Mouse (Mus musculus): ENCODE results near the gene Heatr5a.

Heatr5a gene

DNA sequence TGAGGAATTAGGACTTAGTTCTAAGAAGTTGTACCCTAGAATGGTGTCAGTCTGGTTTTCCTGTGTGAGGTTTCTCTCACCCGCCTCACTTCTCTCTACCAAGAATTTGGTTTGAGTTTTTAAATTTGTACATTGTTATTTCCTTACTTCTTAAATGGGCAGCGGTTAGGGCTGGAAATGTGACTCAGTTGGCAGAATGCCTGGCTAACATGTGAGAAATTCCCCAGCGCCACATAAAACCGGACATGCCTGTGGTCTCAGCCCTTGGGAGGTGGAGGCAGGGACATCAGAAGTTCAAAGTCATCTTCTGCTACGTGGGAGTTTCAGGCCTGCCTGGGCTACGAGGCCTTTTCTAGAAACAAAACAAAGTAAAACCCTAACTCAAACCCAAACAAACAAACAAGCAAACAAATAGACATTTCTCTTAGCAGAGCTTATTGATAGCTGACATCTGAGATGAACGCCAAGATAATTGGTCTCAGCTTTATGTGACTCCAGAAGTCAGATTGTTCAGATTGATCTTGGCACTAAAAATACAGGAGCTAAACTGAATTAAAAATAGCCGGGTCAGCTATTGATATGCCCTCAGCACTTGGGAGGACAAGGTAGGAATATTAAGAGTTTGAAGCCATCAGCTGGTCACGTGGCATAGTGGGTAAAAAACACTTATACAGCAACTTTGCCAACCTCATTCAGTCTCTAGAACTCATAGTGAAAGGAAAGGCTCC lies 123.0 kb downstream of the Heatr5a start:
- DNase-seq (ENCODE audit: low spot score in 2 of 2): no peak

DNA sequence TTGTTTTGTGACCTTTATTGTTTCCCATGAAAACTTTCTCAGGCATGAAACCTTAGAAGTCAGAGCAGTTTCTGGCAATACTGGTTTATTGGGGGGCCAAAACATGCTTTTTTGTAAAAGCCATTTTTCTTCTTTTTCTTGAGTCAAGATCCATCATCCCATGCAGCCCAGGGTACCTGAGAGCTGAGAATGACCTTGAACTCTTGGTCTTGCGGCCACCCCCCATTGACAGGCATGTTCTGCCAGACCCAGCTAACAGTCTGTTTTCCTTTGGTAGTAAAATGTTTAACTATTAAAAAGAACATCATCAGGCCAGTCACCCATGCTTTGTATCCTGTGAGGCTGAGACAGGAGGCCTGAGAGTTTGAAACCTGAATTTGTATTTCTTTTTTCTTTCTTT lies 125.9 kb downstream of the Heatr5a start:
- DNase-seq (ENCODE audit: low spot score in 2 of 2): no peak

DNA sequence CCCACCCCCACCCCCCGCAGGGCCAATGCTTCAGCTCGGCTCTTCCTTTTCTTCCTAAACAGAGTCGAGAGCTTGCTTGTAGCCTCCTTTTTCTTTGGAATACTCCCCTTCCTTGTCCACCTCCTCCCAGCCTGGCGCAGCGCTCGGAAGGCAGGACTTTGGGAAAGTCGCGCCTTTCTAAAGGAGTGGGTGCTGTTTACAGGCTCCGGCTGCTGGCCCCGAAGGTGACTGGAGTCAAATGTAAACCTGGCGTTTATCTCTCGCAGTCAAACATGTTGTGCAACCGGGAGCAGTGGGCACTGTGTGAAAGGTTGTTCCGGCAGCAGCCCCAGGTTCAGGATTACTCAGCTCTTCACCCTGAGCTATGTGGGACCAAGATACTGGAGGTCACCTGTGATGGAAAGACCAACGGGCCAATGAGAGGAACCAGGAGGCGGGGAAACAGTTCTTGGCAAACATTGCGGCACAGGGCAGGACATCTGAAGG lies 126.3 kb downstream of the Heatr5a start:
- DNase-seq (ENCODE audit: low spot score in 2 of 2): peak; percentile 79 to 83

DNA sequence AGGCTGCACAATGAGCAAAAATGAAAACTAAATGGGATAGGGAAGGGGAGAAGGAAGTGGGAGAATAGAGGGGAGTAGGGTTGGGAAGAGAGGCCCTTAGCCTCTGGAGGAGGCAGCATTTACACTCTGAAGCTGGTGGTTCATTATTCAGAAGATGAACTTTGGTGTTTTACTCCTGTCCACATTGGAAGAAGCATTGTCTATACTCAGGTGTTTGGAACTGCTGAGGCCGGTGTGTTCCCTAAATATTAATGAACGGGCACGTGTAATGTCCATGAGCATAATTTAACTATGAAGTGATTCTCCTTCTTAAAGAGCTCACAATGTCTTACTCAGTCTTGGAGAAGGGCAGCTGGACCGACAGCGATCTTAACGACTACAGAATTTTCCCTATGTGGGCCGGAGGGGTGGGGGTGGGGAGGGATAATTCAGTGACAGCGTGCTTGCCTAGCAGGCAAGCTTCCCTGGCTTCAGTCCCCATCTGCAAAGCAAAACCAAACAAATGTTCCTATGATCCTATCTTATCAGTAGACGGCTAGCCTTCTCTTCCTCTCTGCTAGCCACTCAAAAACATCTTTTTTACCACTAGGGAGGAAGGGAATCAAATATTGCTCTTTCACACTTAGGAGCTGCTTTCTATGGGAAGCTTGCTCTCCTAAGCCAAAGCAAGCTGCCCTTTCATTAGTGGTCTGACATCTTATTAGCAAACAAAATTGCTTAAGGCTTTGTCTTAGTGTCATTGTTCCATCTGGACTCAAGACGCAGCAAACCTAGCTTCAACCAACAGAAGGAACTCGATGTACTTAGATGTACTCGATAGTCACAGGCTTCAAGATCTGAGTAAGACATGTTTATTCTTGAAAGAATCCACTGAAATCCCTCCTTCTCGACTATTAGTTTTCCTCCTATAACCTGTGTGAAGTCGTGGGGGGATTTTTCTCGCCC lies 127.3 kb downstream of the Heatr5a start:
- DNase-seq (ENCODE audit: low spot score in 2 of 2): no peak

DNA sequence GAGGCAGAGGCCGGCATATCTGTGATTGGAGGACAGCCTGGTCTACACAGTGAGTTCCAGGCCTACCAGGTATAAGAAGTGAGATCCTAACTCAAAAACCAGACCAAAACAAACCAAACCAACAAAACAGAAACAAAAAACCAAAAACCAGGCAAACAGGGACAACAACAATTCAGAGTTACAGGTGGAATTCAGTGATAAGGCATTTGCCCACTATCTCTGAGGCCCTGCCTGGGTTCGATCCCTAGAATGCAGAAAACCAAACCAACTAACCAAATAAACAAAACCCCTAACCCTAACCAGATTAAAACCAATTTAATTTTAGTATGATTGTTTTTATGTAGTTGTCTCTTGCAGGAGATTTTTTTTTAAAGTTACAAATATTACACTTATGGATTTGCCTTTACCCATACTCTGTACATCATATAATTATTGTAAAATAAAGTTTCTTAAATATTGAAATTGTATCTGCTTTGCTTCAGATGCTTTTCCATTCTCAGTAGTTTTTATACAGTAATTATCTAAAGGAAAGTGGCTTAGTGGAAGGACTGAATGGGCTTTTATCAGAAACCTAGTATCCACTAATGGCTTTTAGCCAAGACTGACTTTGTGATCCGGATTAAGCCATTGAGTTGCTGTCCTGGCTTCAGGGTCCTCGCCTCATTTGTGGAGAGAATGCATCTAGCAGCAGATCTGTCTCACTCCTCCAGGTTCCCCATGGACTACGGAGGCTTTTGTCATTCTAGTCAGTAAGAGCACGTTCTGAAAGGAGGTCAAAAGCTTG lies 128.8 kb downstream of the Heatr5a start:
- DNase-seq (ENCODE audit: low spot score in 2 of 2): no peak

DNA sequence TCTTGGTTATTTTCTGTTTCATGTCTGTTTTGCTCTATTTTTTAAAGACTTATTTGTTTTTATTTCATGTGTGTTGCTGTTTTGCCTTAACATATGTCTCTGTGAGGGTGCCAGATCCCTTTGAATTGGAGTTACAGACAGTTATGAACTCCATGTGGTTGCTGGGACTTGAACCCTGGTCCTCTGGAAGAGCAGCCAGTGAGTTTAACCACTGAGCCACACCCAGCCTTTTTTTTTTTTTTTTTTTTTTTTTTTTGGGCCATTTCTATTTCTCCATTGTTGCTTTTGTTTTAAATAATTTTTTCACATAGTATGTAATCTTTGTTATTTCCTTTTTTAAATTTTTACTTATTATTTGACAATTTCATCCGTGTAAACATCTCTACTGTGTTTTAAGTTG lies 131.3 kb downstream of the Heatr5a start:
- no peak for DNase-seq (ENCODE audit: low spot score in 2 of 2)

DNA sequence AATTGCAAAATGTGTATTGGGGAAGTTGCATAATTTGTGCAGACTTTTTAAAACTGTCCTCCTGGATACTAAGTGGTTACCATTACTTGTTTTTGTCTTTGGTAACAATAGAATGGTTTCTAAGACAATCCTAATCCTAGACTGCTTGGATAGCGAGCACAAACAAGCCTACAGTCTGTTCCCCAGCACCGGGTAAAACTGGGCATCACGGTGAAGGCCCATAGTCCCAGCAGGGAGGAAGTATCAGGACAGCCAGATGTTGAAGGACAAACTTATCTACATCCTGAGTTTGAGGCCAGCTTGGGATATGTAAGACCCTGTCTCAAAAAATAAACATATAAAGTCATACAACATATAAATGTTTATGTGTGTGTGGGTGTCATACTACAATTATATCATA lies 135.9 kb downstream of the Heatr5a start:
- no peak for DNase-seq (ENCODE audit: low spot score in 2 of 2)

DNA sequence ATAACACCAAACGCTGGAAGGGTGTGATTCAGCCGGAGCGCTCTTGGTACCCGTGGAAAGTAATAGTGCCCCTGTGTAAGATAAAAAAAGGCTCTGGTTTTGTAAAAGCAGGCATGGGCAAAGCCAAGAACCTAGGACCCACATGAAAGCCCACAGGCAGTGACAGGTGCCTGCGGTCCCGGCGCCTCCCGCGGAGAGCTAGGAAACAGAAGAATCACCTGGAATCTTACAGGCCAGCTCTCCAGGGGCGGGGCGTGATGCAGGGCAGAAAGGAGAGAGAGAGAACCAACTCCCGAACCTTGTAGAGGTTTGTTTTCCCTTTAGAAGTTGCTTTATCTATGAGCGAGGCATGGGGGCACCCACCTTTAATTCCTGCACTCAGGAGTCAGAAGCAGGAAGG lies 139.2 kb downstream of the Heatr5a start:
- no peak for DNase-seq (ENCODE audit: low spot score in 2 of 2)

DNA sequence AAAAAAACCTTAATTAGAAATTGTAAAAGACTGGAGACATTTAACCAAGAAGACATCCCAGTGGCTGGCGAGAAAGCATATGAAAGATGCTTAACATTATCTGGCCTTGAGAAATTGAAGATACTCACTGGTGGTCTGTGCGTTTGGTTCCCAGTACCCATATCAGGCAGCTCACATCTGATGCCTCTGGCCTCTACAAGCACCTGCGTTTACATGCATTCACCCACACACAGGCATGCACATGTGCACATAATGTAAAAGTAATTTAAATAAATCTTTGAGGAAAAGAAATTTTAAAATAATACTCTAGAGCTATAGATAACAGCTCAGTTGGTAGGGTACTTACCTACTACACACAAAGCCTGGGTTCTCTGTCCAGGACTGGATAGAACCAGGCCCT lies 139.8 kb downstream of the Heatr5a start:
- no peak for DNase-seq (ENCODE audit: low spot score in 2 of 2)

DNA sequence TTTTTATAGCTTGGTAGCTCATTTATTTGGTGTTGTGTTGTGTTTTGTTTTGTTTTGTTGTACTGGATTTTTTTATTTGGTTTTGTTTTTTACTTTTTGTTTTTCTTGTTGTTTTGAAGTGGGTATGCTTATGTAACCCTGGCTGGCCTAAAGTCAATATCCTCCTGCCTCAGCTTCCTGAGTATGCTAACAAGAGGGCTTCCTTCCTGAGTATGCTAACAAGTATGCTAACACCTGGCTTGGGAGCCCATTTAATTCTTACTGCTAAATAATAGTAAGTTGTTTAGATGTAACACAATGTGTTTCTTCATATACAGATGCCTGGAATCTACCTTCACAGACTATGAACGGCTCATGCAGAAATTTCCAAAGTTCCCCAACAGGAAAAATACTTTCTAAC lies 140.4 kb downstream of the Heatr5a start:
- no peak for DNase-seq (ENCODE audit: low spot score in 2 of 2)

DNA sequence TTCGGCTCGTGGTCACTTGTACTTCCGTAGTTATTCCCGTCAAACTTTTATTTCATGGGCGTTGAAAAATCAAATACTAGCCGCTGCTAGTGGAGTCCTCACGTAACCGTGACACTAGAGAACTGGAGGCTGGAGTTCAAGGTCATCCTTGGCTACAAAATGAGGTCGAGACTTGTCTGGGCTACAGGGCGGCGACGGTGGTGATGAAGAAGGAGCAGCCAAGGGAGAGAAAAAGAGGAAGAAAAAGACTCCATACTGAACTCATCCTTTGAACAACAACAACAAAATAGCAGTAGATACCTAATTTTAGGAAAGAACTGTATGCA lies 141.1 kb downstream of the Heatr5a start:
- DNase-seq (ENCODE audit: low spot score in 2 of 2): no peak

DNA sequence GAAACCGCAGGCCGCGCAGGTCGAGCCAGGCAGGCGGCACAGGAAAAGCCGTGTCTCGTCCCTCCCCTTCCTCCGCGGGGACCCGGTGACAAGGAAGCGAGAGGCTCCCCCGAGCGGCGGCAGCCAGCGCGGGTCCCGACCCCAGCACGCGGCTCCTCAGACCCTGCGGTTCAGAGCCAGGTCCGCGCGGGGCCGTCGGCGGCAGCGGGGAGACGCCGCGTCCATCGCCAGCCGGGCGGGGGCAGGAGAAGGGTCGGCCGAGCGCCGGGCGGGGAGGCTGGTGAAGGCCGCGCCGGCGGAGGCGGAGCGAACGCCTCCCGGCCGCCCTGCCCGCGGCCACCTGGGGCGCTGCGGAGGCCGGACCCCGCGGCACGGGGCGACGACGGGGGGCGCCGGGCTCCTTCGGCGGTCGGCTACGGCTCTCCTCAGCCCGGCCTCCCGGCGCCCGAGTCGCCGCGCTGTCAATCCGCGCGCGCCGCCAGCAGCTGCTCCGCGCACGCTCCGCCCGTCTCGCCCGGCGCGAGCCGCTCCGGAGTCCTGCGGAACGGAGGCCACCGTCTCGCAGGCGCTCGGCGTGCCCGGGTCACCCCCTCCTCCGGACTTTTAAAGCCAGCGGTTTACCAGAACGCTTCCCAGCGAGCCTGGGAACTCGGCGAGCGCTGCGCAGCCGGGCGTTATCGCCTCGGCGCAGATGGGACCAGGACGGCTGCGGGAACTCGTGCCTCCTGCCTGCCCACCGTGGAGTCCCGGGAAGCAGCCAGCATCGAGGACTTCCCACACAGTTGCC lies 141.6 kb downstream of the Heatr5a start, which contains the start of gene Hectd1:
Gene Hectd1, minus strand, starts transcription at position 247 of the 787 bp plus-strand sequence.
- DNase-seq (ENCODE audit: low spot score in 2 of 2): peak; percentile 71 to 83

DNA sequence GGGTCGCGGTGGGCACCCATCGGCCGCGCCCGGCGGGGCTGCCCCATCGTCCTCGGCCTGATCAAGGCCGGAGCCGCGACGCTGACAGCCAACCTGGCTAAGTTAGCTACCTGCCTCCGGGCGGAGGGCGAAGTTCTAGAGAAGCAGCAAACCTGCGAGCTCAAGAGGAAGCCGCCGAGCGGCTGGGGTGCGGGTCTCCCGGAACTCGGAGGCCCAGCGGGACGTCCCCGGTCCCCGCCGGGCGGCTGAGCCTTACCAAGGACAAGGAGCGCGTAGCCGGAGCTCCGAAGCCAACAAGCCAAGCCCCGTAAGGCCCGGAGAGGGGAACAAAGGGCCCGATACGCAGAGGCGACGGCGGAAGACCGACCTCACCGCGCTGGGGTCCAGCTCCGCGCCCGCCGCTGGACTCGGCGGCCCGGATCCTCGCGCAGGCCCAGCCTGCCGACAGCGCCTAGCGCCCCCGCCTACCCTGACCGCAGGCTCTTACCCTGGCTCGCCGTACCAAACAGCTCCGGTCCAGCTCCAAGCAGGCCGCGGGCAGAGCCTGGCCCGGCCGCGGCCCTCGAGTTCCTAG lies 142.3 kb downstream of the Heatr5a start:
- DNase-seq (ENCODE audit: low spot score in 2 of 2): peak; percentile 21 to 51

DNA sequence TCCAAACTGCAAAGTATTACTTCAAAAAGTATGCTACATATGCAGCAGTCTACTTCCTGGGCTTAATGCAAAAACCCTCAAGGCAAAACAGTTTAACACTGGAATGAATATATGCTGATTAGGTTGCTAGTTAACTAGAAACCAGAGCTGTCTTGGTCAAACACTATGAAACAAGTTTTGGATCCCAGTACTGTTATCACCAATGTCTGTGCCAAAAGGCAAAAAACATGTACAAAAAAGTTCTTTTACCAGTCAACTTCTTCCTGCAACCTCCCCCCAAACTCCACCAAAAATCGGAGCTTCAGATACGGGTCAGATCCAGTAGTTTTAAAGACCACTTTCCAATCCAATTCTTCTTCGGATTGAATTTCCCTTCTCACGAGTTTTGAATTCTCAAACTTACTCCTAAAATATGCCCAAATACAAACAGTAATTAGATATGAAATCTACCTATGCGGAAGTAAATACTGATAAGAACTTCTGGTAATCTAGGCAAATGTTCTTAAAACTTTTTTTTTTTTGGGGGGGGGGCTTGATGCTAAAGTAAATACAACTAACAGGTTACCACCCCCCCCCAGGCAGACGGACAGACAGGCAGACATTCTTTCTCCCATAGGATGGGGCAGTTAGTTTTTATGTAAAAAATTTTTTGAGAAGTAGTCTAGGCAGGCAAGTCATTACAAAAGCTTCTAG lies 143.0 kb downstream of the Heatr5a start:
- no peak for DNase-seq (ENCODE audit: low spot score in 2 of 2)
